Mouse (Mus musculus): ENCODE results near the gene Rbbp4. TPM values are rescaled to one million over a fixed set of nuclear protein-coding genes. Genes with fewer than 3 reads are reported as not detected.

Rbbp4 gene
- polyA plus RNA-seq, 1 experiment from 2014 or later: 214 TPM

DNA sequence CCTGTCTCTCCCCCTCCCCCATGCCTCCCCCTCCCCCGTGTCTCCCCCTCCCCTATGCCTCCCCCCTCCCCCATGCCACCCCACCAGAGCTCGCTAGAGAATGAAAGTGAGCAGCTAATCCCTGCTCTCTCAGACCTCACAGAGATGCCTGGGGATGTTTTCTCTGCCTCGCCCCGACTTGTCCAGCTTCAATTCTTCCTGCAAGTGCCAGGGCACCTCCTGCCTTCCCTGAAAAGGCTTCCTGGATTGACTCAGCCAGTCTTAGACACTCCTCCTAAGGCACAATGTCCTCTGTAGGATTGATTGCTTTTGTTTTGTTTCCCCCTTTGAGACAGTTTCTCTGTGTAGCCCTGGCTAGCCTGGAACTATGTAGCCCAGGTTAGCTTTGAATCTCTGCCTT lies 74.0 kb downstream of the Rbbp4 start, which contains the start of gene C77080:
Gene C77080 (minus strand): TSS at position 209 of the 400 bp plus-strand sequence.
- no peak within 1 kb of the TSS for H3K9ac ChIP-seq (ENCODE audit: low read depth, low read length)
- no peaks in the 10 kb centered on the region for H3K36me3 ChIP-seq (ENCODE audit: control insufficient read depth, insufficient read depth)

DNA sequence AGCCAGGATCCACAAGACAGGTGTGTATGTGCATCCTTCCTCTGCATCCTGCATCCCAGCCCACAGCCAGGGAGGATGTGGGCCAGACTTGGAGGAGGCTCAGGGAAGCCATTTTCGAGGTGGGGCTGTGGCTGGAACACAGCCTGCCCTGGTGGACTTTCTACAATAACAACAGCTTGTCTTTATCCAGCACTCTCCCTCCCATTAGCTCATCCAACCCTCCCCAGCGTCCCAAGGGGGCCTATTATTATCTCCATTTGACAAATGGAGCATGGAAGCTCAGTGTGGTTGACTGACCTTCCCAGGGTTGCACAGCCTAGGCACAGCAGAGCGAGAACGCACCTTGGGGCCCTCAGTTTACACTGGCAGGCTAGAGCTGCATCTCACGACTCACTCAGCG lies 74.5 kb downstream of the Rbbp4 start:
- H3K27me3 ChIP-seq (ENCODE audit: control insufficient read depth, insufficient read depth, low read depth, low read length): no peaks in the 10 kb centered on the region
- no peak overlapping the region for H3K4me3 ChIP-seq (ENCODE audit: low read depth, low read length)
- no peak overlapping the region for H3K27ac ChIP-seq (ENCODE audit: low read length)
- ATAC-seq (ENCODE audit: low read depth): no peak
- no peaks in the 10 kb centered on the region for H3K36me3 ChIP-seq (ENCODE audit: control insufficient read depth, insufficient read depth)
- 31% methylated on average over 6 of the region's 6 CpGs for WGBS (ENCODE audit: insufficient replicate concordance)
- no peaks in the 10 kb centered on the region for H3K9me3 ChIP-seq (replicated peaks; ENCODE audit: control insufficient read depth, low read length)
- peaks cover 30% of the 10 kb centered on the region for H3K4me1 ChIP-seq (ENCODE audit: control insufficient read depth, low read depth, low read length)
- H3K9ac ChIP-seq (ENCODE audit: low read depth, low read length): no peak overlapping the region
- H3K4me2 ChIP-seq (ENCODE audit: low read depth, low read length): no peak overlapping the region

More for the DNA sequence above, 74.0 kb downstream of the Rbbp4 start, which contains the start of gene C77080:
- Histone ChIP-seq H3K27me3 (ENCODE audit: control insufficient read depth, insufficient read depth, low read depth, low read length) (no peaks in the 10 kb centered on the region), H3K27ac (ENCODE audit: low read length) (no peak within 1 kb of the TSS), H3K4me3 (ENCODE audit: low read depth, low read length) (no peak within 1 kb of the TSS), H3K4me1 (ENCODE audit: control insufficient read depth, low read depth, low read length) (peaks cover 31% of the 10 kb centered on the region), H3K9me3 (replicated peaks; ENCODE audit: control insufficient read depth, low read length) (no peaks in the 10 kb centered on the region), H3K4me2 (ENCODE audit: low read depth, low read length) (no peak within 1 kb of the TSS)
- WGBS (ENCODE audit: insufficient replicate concordance): 51% methylated on average over 2 of the region's 4 CpGs
- no peak for ATAC-seq (ENCODE audit: low read depth)

DNA sequence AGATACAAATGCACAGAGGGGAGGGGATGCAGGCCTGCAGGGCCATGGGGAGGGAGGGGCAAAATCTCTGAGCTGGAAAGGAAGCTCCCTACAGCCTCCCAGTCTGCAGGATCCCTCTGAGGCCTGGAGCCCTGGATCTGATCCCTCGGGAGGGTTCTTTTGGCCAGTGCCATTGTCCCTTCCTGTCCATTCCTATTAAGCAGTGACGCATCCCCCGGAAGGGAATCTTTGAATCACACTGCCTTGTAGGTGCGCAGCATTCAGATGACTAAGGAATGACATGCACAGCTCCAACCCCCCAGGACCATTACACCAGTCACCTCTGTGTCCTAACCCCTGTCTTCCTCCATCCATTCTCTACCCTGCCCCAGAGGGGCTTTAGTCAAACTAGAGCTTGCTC lies 76.1 kb downstream of the Rbbp4 start:
- H3K27ac ChIP-seq (ENCODE audit: low read length): no peak overlapping the region
- no peaks in the 10 kb centered on the region for H3K36me3 ChIP-seq (ENCODE audit: control insufficient read depth, insufficient read depth)
- no peak for ATAC-seq (ENCODE audit: low read depth)
- H3K4me3 ChIP-seq (ENCODE audit: low read depth, low read length): no peak overlapping the region
- H3K4me1 ChIP-seq (ENCODE audit: control insufficient read depth, low read depth, low read length): peaks cover 27% of the 10 kb centered on the region
- H3K4me2 ChIP-seq (ENCODE audit: low read depth, low read length): no peak overlapping the region
- H3K9me3 ChIP-seq (replicated peaks; ENCODE audit: control insufficient read depth, low read length): no peaks in the 10 kb centered on the region
- no peak overlapping the region for H3K9ac ChIP-seq (ENCODE audit: low read depth, low read length)
- 65% methylated on average over 4 of the region's 4 CpGs for WGBS (ENCODE audit: insufficient replicate concordance)
- H3K27me3 ChIP-seq (ENCODE audit: control insufficient read depth, insufficient read depth, low read depth, low read length): no peaks in the 10 kb centered on the region

Small RNAs within 50 kb of the gene (microRNA-seq; reads per million reads assigned to microRNA genes)
- gene Gm22994: not detected

Other genes with a start within 250 kb of the Rbbp4 start
- 0.58 and 1.7 TPM in 2 replicates for gene Tmem54, start 229.8 kb downstream of the Rbbp4 start, polyA plus RNA-seq (2015; fragmentation: Nextera tagmentation; extraction: Ambion mirVana)
- 0.27 and 0.37 TPM in 2 replicates for gene Hpca, start 213.3 kb downstream of the Rbbp4 start, polyA plus RNA-seq (2015; fragmentation: Nextera tagmentation; extraction: Ambion mirVana)
- gene Fndc5, start 198.4 kb downstream of the Rbbp4 start, polyA plus RNA-seq (2015; fragmentation: Nextera tagmentation; extraction: Ambion mirVana): 0.44 and 0.71 TPM in 2 replicates
- 6.1 and 6.3 TPM in 2 replicates for gene S100pbp, start 145.6 kb downstream of the Rbbp4 start, polyA plus RNA-seq (2015; fragmentation: Nextera tagmentation; extraction: Ambion mirVana)
- gene Yars, start 145.6 kb downstream of the Rbbp4 start, polyA plus RNA-seq (2015; fragmentation: Nextera tagmentation; extraction: Ambion mirVana): 56.4 and 61.8 TPM in 2 replicates
- 0.85 and 0.97 TPM in 2 replicates for gene C77080, start 74.0 kb downstream of the Rbbp4 start, polyA plus RNA-seq (2015; fragmentation: Nextera tagmentation; extraction: Ambion mirVana)
- 0.13 and 0.33 TPM in 2 replicates for gene Sync, start 47.8 kb downstream of the Rbbp4 start, polyA plus RNA-seq (2015; fragmentation: Nextera tagmentation; extraction: Ambion mirVana)
- gene Zbtb8os, start 325 bp upstream of the Rbbp4 start, polyA plus RNA-seq (2015; fragmentation: Nextera tagmentation; extraction: Ambion mirVana): 22.5 and 23.0 TPM in 2 replicates
- gene Zbtb8a, start 42.7 kb upstream of the Rbbp4 start, polyA plus RNA-seq (2015; fragmentation: Nextera tagmentation; extraction: Ambion mirVana): 2.2 and 2.7 TPM in 2 replicates
- 1.3 and 1.4 TPM in 2 replicates for gene Zbtb8b, start 105.5 kb upstream of the Rbbp4 start, polyA plus RNA-seq (2015; fragmentation: Nextera tagmentation; extraction: Ambion mirVana)
- gene Bsdc1, start 126.2 kb upstream of the Rbbp4 start, polyA plus RNA-seq (2015; fragmentation: Nextera tagmentation; extraction: Ambion mirVana): 79.2 and 87.0 TPM in 2 replicates
- 0.13 TPM in 1 of 2 replicates, not detected in the other for gene Tssk3, start 155.7 kb upstream of the Rbbp4 start, polyA plus RNA-seq (2015; fragmentation: Nextera tagmentation; extraction: Ambion mirVana)
- gene Fam229a, start 155.8 kb upstream of the Rbbp4 start, polyA plus RNA-seq (2015; fragmentation: Nextera tagmentation; extraction: Ambion mirVana): 0.23 and 0.60 TPM in 2 replicates
- gene Marcksl1, start 178.2 kb upstream of the Rbbp4 start, polyA plus RNA-seq (2015; fragmentation: Nextera tagmentation; extraction: Ambion mirVana): 36.6 and 41.4 TPM in 2 replicates
- 82.1 and 89.8 TPM in 2 replicates for gene Hdac1, start 207.3 kb upstream of the Rbbp4 start, polyA plus RNA-seq (2015; fragmentation: Nextera tagmentation; extraction: Ambion mirVana)
- gene Lck, start 238.3 kb upstream of the Rbbp4 start, polyA plus RNA-seq (2015; fragmentation: Nextera tagmentation; extraction: Ambion mirVana): 3.1 and 3.2 TPM in 2 replicates
- 6.9 and 7.5 TPM in 2 replicates for gene Fam167b, start 243.2 kb upstream of the Rbbp4 start, polyA plus RNA-seq (2015; fragmentation: Nextera tagmentation; extraction: Ambion mirVana)